Mouse (Mus musculus) gastrocnemius, adult 8-10 months (tissue): ENCODE measurements around the gene Mus81. TPM values are rescaled to one million over a fixed set of nuclear protein-coding genes. Genes with fewer than 3 reads are reported as not detected.

ENCODE experiments used
- DNase-seq, 2 experiments: peaks; one replicate each; pipeline ENCODE4 v3.0.0; 2022; ENCODE audit warnings: low spot score in 2 of 2
- total RNA-seq, 4 experiments: library from RNA; stranded (reverse); gene quantifications; 2 replicates each; pipeline ENCODE4 v1.2.4; 2022

The Mus81 gene
- total RNA-seq, 4 experiments from 2014 or later: 18.5 to 22.8 (median 21.2) TPM

DNA sequence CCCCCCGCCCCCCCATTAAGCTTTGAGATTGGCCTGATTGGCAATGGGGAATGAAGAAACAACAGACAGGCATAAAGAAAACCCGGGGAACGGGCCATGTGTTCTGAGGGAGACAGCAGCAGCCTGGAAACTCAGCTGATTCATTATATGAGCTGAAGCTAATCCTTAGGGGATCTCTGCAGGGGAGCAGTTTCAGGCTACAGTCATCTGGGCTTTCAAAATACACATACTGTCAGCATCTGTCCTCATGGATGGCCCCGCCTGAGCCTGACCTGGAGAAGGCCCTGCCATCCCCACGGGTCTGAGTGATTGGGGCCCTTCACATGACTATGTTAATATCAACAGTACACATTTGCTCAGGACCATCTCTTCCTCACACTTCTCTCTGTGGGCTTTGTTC lies 16.4 kb downstream of the Mus81 start:
- DNase-seq: no peak

GRCm38 (mm10) chr19:5468374-5468773 lies 19.8 kb downstream of the Mus81 start, which contains the start of gene Ctsw:
TSS of gene Ctsw (minus strand) at chr19:5468507.
- no peak for DNase-seq

- no peak for DNase-seq
Measured at GRCm38 (mm10) chr19:5466916-5467500, 21.2 kb downstream of the Mus81 start.

DNA sequence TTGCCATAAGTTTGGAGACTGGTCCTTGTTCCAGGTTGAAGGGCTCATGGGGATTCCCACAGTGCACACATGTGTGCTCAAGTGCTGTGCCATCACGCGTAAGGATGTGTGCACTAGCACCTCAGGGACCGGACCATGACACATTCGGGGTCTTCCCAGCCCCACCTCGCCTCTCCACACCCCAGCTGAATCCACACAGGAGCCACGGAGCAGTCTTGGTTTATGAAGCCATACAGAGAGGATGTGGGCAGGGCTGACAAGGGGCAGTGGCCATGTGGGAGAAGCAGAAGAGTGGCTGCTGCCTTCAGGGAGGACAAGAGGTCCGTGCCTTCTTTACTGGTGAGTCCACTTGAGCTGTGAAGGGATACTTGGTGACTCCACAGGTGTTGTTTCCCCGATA lies 23.2 kb downstream of the Mus81 start:
- no peak for DNase-seq

DNA sequence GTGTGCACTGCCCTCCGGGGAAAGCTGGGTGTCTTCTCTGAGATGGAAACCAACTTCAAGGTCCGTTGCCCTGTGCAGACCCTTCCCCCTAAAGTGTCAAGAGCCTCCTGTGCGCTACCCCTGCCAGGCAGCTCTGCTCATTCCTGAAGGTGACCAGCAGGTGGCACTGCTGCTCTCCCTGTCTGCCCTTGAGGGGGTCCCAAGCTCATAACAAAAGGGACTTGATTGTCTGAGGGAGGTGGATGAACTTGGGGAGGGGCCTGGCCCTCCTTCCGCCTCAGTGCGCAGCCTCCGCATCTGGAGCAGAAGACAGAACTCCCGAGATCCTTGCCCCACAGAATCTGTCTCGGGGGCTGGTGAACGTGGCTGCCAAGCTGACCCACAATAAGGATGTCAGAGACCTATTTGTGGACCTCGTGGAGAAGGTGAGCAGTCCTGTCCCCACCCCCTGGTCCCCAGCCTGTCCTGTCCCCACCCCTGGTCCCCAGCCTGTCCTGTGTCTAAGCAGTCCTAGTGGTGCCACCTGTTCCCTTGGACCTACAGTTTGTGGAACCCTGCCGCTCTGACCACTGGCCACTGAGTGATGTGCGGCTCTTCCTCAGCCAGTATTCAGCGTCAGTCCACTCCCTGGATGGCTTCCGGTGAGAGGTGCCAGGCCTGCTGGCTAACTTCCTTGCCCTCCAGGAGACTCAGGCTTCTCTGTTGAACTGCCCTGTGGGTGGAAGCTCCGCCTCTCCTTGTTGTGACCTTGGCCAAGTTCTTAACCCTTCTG lies 24.2 kb downstream of the Mus81 start:
- no peak for DNase-seq

GRCm38 (mm10) chr19:5463212-5463611 lies 25.0 kb downstream of the Mus81 start:
- DNase-seq: no peak

GRCm38 (mm10) chr19:5461411-5461810 lies 26.8 kb downstream of the Mus81 start:
- DNase-seq: no peak

- peak; percentile 77 to 82 for DNase-seq
Measured at GRCm38 (mm10) chr19:5460465-5460911, 27.7 kb downstream of the Mus81 start, which contains the start of gene Fibp. TSS of gene Fibp (plus strand) at chr19:5460615.

- DNase-seq: no peak
Measured at GRCm38 (mm10) chr19:5459896-5460295, 28.3 kb downstream of the Mus81 start.

DNA sequence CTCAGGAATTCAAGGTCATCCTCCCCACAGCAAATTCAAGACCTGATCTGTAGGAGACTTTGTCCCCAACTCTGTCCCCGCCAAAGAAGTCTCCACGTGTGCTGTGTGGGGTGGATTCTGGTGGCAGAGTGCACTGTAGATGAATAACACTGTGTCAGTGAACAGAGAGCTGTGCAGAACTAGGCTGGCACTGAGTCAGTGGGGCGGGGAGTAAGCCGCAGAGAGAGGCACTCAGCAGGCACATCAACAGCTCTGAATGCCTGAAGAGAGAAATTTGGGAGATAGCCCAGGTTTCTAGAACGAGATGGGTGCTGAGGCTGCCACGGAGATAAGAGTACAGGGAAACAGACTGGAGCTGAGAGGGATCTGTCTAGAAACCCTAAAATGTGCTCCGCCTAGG lies 29.2 kb downstream of the Mus81 start:
- DNase-seq: no peak

DNA sequence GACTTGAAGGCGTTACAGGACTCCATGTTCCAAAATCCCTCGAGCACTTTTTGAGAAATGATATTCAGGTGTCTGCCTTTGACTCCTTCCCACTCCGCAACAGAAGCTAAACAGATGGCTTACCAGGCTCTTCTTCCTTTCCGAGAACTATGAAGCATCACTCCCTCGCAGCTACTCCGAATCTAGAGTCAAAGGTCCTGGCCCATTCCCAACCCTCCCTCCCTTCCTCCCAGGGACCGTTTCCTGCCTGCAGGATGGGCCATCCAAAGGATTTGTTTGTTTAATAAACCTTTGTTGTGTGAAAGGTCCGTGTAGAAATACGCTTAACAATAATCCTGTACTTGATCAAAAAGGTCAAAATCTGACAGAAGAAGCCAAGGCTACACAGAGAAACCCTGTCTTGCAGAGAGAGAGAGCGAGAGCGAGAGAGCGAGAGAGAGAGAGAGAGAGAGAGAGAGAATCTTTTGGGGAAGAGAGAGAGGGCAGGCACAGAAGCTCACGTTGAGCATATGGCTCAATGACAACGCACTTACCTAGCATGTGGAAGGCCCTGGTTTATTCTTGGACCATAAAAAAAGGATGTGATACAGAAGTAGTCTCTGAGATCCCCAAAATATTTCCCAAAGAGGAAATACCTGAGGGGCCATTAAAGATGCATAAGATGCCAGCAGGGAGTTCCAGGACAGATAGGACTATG lies 30.3 kb downstream of the Mus81 start, which contains the start of gene Ccdc85b:
TSS of gene Ccdc85b (minus strand) at position 149 of the 697 bp plus-strand sequence.
- no peak for DNase-seq

DNA sequence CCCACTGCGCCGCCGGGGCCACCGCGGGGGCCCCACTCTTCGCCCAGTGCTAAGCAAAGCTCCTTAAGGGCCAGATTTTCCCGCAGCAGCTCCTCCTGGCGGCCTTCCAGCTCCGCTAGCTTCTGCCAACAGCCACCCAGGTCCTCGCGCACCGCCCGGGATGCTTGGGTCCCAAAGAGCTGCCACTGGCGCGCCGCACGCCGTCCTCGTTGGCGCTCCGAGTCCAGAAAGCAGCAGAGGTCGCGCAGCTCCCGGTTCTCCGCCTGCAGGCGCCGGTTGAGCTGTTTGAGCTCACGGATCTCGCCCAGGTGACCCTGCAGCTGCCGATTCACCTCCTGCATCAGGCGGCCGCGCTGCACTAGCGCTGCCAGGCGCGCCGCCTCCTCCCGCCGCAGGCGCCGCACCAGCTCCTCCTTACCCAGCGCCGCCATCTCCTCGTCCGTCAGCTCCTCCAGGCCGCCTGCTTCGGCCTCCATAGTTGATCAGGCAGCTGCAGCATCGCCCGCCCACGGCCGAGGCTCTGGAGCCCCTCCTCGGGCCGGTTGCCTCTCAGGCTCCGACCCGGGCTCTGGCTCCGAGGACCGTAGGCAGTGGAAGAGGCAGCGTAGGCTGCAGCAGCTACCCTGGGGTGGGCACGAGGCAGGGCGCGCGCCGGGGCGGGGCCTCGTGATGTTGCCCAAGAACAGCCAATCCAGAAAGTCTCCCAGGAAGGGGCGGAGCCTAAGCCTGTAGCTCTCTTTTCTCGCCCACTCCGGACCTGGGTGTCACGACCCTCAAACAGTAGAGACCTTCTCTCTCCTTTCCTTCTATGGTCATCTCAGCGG lies 31.1 kb downstream of the Mus81 start:
- peak; percentile 95 to 96 for DNase-seq

- no peak for DNase-seq
Measured at GRCm38 (mm10) chr19:5456241-5456921, 31.8 kb downstream of the Mus81 start.

DNA sequence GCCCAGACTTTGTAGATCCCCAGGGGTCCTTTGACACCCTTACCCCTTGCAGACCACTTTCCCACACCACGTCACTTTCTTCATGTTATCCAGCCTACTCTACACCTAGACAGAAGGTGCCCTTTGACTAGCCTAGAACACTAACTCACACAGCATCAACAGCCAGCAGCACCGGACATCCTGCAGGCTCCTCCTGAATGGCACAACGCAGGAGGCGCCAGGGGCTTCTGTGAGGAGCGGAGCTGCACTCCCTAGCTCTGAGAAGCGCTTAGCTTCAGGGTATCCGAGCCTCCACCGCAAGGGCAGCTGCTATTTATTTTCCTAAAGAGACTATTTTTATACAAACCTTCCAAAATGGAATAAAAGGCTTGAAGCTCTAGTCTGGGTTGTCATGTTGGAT lies 32.6 kb downstream of the Mus81 start:
- no peak for DNase-seq

DNA sequence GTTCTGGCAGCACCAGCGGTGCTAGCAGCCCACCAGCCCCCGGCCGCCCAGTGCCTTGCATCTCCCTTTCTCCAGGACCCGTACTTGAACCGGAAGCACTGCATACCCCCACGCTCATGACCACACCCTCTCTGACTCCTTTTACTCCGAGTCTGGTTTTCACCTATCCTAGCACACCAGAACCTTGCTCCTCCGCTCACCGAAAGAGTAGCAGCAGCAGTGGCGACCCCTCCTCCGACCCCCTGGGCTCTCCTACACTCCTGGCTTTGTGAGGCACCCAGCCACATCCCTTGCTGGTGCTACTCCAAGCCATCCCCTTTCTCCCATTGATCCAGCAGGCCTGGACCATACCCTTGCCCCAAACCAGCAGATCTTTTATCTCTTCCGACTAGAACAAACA lies 33.2 kb downstream of the Mus81 start:
- no peak for DNase-seq

GRCm38 (mm10) chr19:5451766-5452165 lies 36.4 kb downstream of the Mus81 start:
- DNase-seq: no peak

GRCm38 (mm10) chr19:5449673-5450072 lies 38.5 kb downstream of the Mus81 start:
- no peak for DNase-seq

GRCm38 (mm10) chr19:5448354-5449150 lies 39.6 kb downstream of the Mus81 start:
- no peak for DNase-seq

DNA sequence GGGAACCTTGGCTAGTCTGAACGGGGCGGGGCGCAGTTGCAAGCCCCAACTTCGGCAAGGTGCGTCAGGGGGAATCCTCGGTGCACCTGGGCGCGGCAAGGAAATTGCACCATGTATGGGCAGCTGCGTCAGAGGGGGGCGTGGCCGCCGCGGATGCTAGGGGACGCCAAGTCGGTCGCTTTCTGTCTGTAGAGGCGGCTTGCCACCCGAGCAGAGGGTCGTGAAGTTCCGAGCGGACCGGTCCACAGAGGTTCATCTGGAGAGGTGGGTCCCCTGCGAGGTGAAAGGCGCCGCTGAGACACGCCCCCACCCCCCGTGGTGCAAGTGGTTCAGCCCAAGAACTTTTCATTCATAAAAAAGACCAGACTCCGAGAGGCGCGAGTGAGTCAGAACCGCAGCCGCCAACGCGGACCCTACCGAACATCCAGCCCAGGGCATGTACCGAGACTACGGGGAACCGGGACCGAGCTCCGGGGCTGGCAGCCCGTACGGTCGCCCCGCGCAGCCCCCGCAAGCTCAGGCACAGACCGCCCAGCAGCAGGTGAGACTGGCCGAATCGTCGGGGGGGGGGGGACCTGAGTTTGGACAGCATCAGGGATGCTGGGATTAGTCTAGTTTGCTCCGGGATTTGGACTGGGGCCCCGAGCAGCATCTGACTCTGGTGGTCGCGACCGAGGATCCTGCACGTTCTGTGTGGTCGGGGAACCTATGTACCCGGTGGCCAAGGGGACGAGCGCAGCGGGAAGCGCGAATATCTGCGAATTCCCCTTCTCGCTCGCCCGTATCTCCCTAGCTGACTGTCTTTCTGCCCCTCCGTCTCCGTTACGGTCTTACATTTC lies 40.5 kb downstream of the Mus81 start, which contains the start of gene Fosl1:
TSS of gene Fosl1 (plus strand) at position 33 of the 839 bp plus-strand sequence.
- peak in 1 of 2 experiments; percentile 46 for DNase-seq
